Mouse (Mus musculus): ENCODE measurements around the gene Gadd45b. TPM values are rescaled to one million over a fixed set of nuclear protein-coding genes. Genes with fewer than 3 reads are reported as not detected.

Gene Gadd45b
- polyA plus RNA-seq, 1 experiment from 2014 or later = 12.3 TPM

- no peaks in the 10 kb centered on the region for H3K36me3 ChIP-seq (ENCODE audit: control insufficient read depth, insufficient read depth, low read length)
- WGBS = 89% methylated on average over 9 of the region's 9 CpGs
- no peak overlapping the region for H3K27ac ChIP-seq (replicated peaks; ENCODE audit: low read depth, low read length)
- H3K9me3 ChIP-seq (ENCODE audit: control insufficient read depth, low read length) = no peaks in the 10 kb centered on the region
- ATAC-seq (ENCODE audit: insufficient number of reproducible peaks, low FRiP score, low TSS enrichment, low read depth) = no peak
- DNase-seq (ENCODE audit: low spot score) = no peak
- H3K9ac ChIP-seq (ENCODE audit: low read length) = no peak overlapping the region; the same call in 1 of the 2 replicates
- no peaks in the 10 kb centered on the region for H3K27me3 ChIP-seq (ENCODE audit: control insufficient read depth, insufficient read depth, low read length)
- no peak overlapping the region for H3K4me2 ChIP-seq (ENCODE audit: low read depth, severe bottlenecking)
- H3K4me1 ChIP-seq (ENCODE audit: control insufficient read depth, insufficient read depth, low read length) = peaks cover 20% of the 10 kb centered on the region
- no peak overlapping the region for H3K4me3 ChIP-seq (ENCODE audit: low read depth, low read length)
These were observed 13.8 kb downstream of the Gadd45b start for GRCm38 (mm10) chr10:80943701-80944100.

GRCm38 (mm10) chr10:80944231-80944630 is 14.4 kb downstream of the Gadd45b start:
- Histone ChIP-seq H3K4me3 (ENCODE audit: low read depth, low read length) (no peak overlapping the region), H3K27me3 (ENCODE audit: control insufficient read depth, insufficient read depth, low read length) (no peaks in the 10 kb centered on the region), H3K9me3 (ENCODE audit: control insufficient read depth, low read length) (no peaks in the 10 kb centered on the region), H3K36me3 (ENCODE audit: control insufficient read depth, insufficient read depth, low read length) (no peaks in the 10 kb centered on the region), H3K4me1 (ENCODE audit: control insufficient read depth, insufficient read depth, low read length) (peaks cover 15% of the 10 kb centered on the region), H3K9ac (ENCODE audit: low read length) (no peak overlapping the region), H3K27ac (replicated peaks; ENCODE audit: low read depth, low read length) (no peak overlapping the region), H3K4me2 (ENCODE audit: low read depth, severe bottlenecking) (no peak overlapping the region)
- DNase-seq (ENCODE audit: low spot score) (no peak), ATAC-seq (ENCODE audit: insufficient number of reproducible peaks, low FRiP score, low TSS enrichment, low read depth) (no peak)
- 85% methylated on average over 5 of the region's 5 CpGs for WGBS

GRCm38 (mm10) chr10:80946684-80947437 is 17.0 kb downstream of the Gadd45b start:
- Histone ChIP-seq H3K36me3 (ENCODE audit: control insufficient read depth, insufficient read depth, low read length) (no peaks in the 10 kb centered on the region), H3K4me3 (ENCODE audit: low read depth, low read length) (no peak overlapping the region), H3K4me2 (ENCODE audit: low read depth, severe bottlenecking) (no peak overlapping the region), H3K9me3 (ENCODE audit: control insufficient read depth, low read length) (no peaks in the 10 kb centered on the region), H3K27me3 (ENCODE audit: control insufficient read depth, insufficient read depth, low read length) (no peaks in the 10 kb centered on the region), H3K9ac (ENCODE audit: low read length) (no peak overlapping the region), H3K4me1 (ENCODE audit: control insufficient read depth, insufficient read depth, low read length) (no peaks in the 10 kb centered on the region), H3K27ac (replicated peaks; ENCODE audit: low read depth, low read length) (no peak overlapping the region)
- no peak for ATAC-seq (ENCODE audit: insufficient number of reproducible peaks, low FRiP score, low TSS enrichment, low read depth)
- 60% methylated on average over 14 of the region's 14 CpGs for WGBS
- no peak for DNase-seq (ENCODE audit: low spot score)

GRCm38 (mm10) chr10:80947802-80948201 is 17.9 kb downstream of the Gadd45b start:
- ATAC-seq (ENCODE audit: insufficient number of reproducible peaks, low FRiP score, low TSS enrichment, low read depth) (no peak), DNase-seq (ENCODE audit: low spot score) (no peak)
- Histone ChIP-seq H3K9ac (ENCODE audit: low read length) (no peak overlapping the region), H3K27me3 (ENCODE audit: control insufficient read depth, insufficient read depth, low read length) (no peaks in the 10 kb centered on the region), H3K4me2 (ENCODE audit: low read depth, severe bottlenecking) (no peak overlapping the region), H3K9me3 (ENCODE audit: control insufficient read depth, low read length) (no peaks in the 10 kb centered on the region), H3K27ac (replicated peaks; ENCODE audit: low read depth, low read length) (no peak overlapping the region), H3K4me1 (ENCODE audit: control insufficient read depth, insufficient read depth, low read length) (no peaks in the 10 kb centered on the region), H3K36me3 (ENCODE audit: control insufficient read depth, insufficient read depth, low read length) (no peaks in the 10 kb centered on the region), H3K4me3 (ENCODE audit: low read depth, low read length) (no peak overlapping the region)
- WGBS = 61% methylated on average over 2 of the region's 2 CpGs

- H3K27me3 ChIP-seq (ENCODE audit: control insufficient read depth, insufficient read depth, low read length) = no peaks in the 10 kb centered on the region
- no peaks in the 10 kb centered on the region for H3K9me3 ChIP-seq (ENCODE audit: control insufficient read depth, low read length)
- no peak for ATAC-seq (ENCODE audit: insufficient number of reproducible peaks, low FRiP score, low TSS enrichment, low read depth)
- no peak overlapping the region for H3K27ac ChIP-seq (replicated peaks; ENCODE audit: low read depth, low read length)
- no peak overlapping the region for H3K9ac ChIP-seq (ENCODE audit: low read length)
- WGBS = 45% methylated on average over 6 of the region's 6 CpGs
- no peak for DNase-seq (ENCODE audit: low spot score)
- no peak overlapping the region for H3K4me2 ChIP-seq (ENCODE audit: low read depth, severe bottlenecking)
- H3K4me3 ChIP-seq (ENCODE audit: low read depth, low read length) = no peak overlapping the region
- H3K36me3 ChIP-seq (ENCODE audit: control insufficient read depth, insufficient read depth, low read length) = no peaks in the 10 kb centered on the region
- H3K4me1 ChIP-seq (ENCODE audit: control insufficient read depth, insufficient read depth, low read length) = no peaks in the 10 kb centered on the region
These were observed 18.7 kb downstream of the Gadd45b start for GRCm38 (mm10) chr10:80948570-80948969.

GRCm38 (mm10) chr10:80949081-80949480 is 19.2 kb downstream of the Gadd45b start:
- ATAC-seq (ENCODE audit: insufficient number of reproducible peaks, low FRiP score, low TSS enrichment, low read depth) = no peak

GRCm38 (mm10) chr10:80950314-80950713 is 20.4 kb downstream of the Gadd45b start:
- ATAC-seq (ENCODE audit: insufficient number of reproducible peaks, low FRiP score, low TSS enrichment, low read depth) = no peak
- Histone ChIP-seq H3K27ac (replicated peaks; ENCODE audit: low read depth, low read length) (no peak overlapping the region), H3K4me1 (ENCODE audit: control insufficient read depth, insufficient read depth, low read length) (no peaks in the 10 kb centered on the region)

More at GRCm38 (mm10) chr10:80949081-80949480, 19.2 kb downstream of the Gadd45b start:
- no peak overlapping the region for H3K9ac ChIP-seq (ENCODE audit: low read length)
- DNase-seq (ENCODE audit: low spot score) = no peak
- no peak overlapping the region for H3K4me2 ChIP-seq (ENCODE audit: low read depth, severe bottlenecking)
- 84% methylated on average over 3 of the region's 3 CpGs for WGBS
- no peaks in the 10 kb centered on the region for H3K36me3 ChIP-seq (ENCODE audit: control insufficient read depth, insufficient read depth, low read length)
- no peaks in the 10 kb centered on the region for H3K4me1 ChIP-seq (ENCODE audit: control insufficient read depth, insufficient read depth, low read length)
- H3K9me3 ChIP-seq (ENCODE audit: control insufficient read depth, low read length) = no peaks in the 10 kb centered on the region
- no peaks in the 10 kb centered on the region for H3K27me3 ChIP-seq (ENCODE audit: control insufficient read depth, insufficient read depth, low read length)
- no peak overlapping the region for H3K27ac ChIP-seq (replicated peaks; ENCODE audit: low read depth, low read length)
- H3K4me3 ChIP-seq (ENCODE audit: low read depth, low read length) = no peak overlapping the region

GRCm38 (mm10) chr10:80951761-80952390 is 22.0 kb downstream of the Gadd45b start:
- Histone ChIP-seq H3K4me3 (ENCODE audit: low read depth, low read length) (no peak overlapping the region), H3K4me1 (ENCODE audit: control insufficient read depth, insufficient read depth, low read length) (no peaks in the 10 kb centered on the region), H3K36me3 (ENCODE audit: control insufficient read depth, insufficient read depth, low read length) (no peaks in the 10 kb centered on the region), H3K9me3 (ENCODE audit: control insufficient read depth, low read length) (no peaks in the 10 kb centered on the region), H3K9ac (ENCODE audit: low read length) (no peak overlapping the region), H3K4me2 (ENCODE audit: low read depth, severe bottlenecking) (no peak overlapping the region), H3K27ac (replicated peaks; ENCODE audit: low read depth, low read length) (no peak overlapping the region), H3K27me3 (ENCODE audit: control insufficient read depth, insufficient read depth, low read length) (no peaks in the 10 kb centered on the region)
- DNase-seq (ENCODE audit: low spot score) = no peak
- WGBS = 74% methylated on average over 10 of the region's 10 CpGs
- ATAC-seq (ENCODE audit: insufficient number of reproducible peaks, low FRiP score, low TSS enrichment, low read depth) = no peak

More at GRCm38 (mm10) chr10:80950314-80950713, 20.4 kb downstream of the Gadd45b start:
- Histone ChIP-seq H3K9me3 (ENCODE audit: control insufficient read depth, low read length) (no peaks in the 10 kb centered on the region), H3K27me3 (ENCODE audit: control insufficient read depth, insufficient read depth, low read length) (no peaks in the 10 kb centered on the region), H3K4me3 (ENCODE audit: low read depth, low read length) (no peak overlapping the region), H3K4me2 (ENCODE audit: low read depth, severe bottlenecking) (no peak overlapping the region), H3K9ac (ENCODE audit: low read length) (no peak overlapping the region), H3K36me3 (ENCODE audit: control insufficient read depth, insufficient read depth, low read length) (no peaks in the 10 kb centered on the region)
- DNase-seq (ENCODE audit: low spot score) = no peak
- WGBS = 22% methylated on average over 5 of the region's 5 CpGs

All from limb, embryonic 11.5 days (tissue).